Mouse (Mus musculus): ENCODE results near the gene Cbx2.

- TF ChIP-seq CTCF (IDR thresholded peaks at IDR 0.05): no peak
- no peak for TF ChIP-seq EP300 (IDR thresholded peaks at IDR 0.05)
Observed at GRCm38 (mm10) chr11:119056301-119057211, 33.8 kb downstream of the Cbx2 start.
